Mouse (Mus musculus): ENCODE data around the gene Snw1.
"Not testable (repeated sequence)": the region's sequence is repeated elsewhere in the genome, so short reads cannot be mapped to it uniquely, and the experiment has no call there.

The Snw1 gene

GRCm38 (mm10) chr12:87471964-87472786, at the start of gene Snw1:
Gene Snw1, minus strand, starts transcription at chr12:87472274.
- DNase-seq (ENCODE audit: low read depth, low spot score) = peak; percentile 98

GRCm38 (mm10) chr12:87519616-87520015, 47.5 kb upstream of the Snw1 start:
- DNase-seq (ENCODE audit: low read depth, low spot score) = not testable (repeated sequence)

- DNase-seq (ENCODE audit: low read depth, low spot score) = not testable (repeated sequence)
Observed at GRCm38 (mm10) chr12:87514016-87514415, 41.9 kb upstream of the Snw1 start, which contains the start of gene Gm8300. Gene Gm8300, plus strand, starts transcription at chr12:87514316.

GRCm38 (mm10) chr12:87494421-87494820, 22.3 kb upstream of the Snw1 start, which contains the start of gene Gm5788:
Gene Gm5788, plus strand, starts transcription at chr12:87494721.
- DNase-seq (ENCODE audit: low read depth, low spot score) = not testable (repeated sequence)

DNA sequence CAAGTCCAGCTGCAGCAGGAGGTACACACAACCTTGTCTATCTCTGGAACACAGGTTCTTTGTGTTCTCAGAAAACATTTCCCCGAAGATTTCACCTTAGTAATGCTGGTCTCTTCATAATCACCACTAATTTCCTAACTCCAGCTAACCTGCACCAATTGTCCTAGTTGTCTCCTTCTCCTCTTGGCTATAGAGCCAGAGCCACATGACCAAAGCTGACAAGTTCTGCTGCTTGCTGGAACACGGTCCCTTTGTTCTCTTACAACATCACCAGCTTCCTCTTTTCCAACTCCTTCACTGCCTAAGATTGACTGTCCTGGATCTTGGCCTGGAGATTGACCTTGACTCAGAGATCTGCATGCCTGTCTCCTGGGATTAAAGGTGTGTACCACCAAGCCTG, 16.6 kb upstream of the Snw1 start:
- DNase-seq (ENCODE audit: low read depth, low spot score) = not testable (repeated sequence)

- not testable (repeated sequence) for DNase-seq (ENCODE audit: low read depth, low spot score)
Observed at GRCm38 (mm10) chr12:87482482-87482881, 10.4 kb upstream of the Snw1 start.

GRCm38 (mm10) chr12:87474756-87475155, 2.7 kb upstream of the Snw1 start:
- no peak for DNase-seq (ENCODE audit: low read depth, low spot score)

DNA sequence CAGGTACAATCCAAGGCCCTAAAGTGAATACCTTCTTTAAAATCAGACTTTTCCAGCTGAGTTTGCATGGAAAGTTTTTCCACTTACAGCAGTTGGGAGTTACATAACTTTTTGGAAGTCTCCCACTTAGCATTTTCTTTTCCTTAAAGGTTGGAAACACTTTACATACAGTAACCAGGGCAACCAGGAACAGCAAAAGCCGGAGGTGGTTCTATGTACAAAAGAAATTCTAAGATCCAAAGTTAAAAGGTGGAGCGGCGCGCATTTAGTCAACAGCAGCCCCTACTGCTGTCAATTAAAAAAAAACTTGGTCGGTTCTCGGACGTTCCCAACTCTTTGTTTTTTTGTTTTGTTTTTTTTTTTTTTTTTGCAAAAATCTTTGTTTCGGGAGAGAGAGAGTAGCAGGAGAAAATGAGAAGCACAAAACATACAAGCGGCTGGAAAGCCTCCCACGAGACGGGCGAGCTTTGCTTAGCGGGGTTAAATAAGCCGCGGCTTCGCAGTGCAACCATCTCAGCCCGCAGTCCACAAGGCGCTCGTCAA, 582 bp downstream of the Snw1 start:
- DNase-seq (ENCODE audit: low read depth, low spot score) = peak; percentile 77

DNA sequence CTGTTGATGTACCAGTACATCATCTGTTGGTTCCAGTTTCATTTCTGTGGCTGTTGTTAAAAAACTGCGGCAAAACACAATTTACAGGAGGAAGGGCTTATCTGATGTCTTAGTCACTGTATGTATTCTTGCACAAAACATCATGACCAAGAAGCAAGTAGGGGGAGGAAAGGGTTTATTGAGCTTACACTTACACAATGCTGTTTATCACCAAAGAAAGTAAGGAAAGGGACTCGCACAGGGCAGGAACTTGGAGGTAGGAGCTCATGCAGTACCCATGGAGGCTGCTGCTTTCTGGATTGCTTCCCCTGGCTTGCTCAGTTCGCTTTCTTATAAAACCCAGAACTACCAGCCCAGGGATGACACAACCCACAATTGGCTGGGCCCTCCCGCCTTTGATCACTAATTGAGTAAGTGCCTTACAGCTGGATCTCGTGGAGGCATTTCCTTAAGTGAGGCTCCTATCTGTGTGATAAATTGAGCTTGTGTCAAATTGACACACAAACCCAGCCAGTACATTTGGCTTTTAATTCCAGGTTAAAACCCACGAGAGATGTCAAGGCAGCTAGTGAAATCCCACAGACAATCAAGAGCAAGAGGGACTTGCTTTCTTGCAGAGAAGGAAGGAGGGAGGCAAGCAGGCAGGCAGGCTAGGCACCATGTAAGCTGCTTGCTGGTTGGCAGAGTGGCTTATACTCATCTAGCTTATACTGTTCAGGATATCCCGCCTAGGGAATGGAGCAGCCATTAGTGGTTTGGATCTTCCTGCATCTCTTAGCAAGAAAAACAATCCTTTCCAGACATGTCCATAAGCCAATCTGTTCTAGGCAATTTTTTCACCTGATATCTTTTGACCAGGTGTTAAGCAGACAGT, 1.6 kb downstream of the Snw1 start:
- DNase-seq (ENCODE audit: low read depth, low spot score) = no peak

DNA sequence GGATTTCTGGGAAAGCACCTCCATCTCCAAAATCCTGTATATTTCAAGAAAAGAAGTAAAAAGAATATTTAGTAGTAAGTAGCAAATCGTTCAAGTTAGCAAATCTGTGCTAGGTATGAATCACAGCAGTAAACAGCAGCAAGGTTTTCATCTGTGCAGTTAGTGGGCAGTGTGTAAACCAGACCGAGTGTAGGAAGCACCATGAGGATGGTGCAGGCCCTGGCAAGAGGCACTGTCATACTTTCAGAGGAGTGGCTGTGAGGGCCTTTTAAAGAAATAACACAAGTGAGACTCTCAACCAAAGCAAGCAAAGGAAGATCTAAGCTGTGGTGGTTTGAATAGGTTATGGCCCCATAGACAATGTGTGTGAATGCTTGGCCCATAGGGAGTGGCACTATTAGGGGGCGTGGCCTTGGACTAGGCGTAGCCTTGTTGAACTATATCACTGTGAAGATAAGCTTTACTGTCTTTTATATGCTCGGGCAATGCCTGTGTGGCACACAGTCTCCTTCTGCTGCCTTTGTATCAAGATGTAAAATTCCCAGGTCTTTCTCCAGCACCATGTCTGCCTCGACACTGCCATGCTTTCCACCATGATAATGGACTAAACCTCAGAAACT, 7.3 kb downstream of the Snw1 start:
- no peak for DNase-seq (ENCODE audit: low read depth, low spot score)

DNA sequence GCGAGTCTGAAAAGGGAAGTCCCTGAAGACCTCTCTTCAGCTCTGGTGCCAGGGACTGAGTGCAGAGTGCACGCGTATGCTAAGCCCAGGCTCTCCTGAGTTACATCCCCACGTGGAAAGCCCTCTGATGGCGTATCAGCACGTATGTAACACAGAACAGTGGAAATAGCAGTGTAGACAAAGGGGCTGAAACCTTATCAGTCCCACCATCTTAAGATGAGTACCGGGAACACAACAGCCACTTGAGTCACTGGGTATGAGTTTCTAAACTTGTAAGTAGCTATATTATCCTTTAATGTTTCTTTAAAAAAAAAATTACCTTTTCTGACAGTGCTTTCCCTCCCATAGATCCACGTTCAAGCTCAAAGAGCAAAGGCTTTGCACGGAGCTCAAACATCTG, 22.6 kb downstream of the Snw1 start:
- no peak for DNase-seq (ENCODE audit: low read depth, low spot score)

GRCm38 (mm10) chr12:87444211-87444610, 27.9 kb downstream of the Snw1 start:
- DNase-seq (ENCODE audit: low read depth, low spot score) = no peak

DNA sequence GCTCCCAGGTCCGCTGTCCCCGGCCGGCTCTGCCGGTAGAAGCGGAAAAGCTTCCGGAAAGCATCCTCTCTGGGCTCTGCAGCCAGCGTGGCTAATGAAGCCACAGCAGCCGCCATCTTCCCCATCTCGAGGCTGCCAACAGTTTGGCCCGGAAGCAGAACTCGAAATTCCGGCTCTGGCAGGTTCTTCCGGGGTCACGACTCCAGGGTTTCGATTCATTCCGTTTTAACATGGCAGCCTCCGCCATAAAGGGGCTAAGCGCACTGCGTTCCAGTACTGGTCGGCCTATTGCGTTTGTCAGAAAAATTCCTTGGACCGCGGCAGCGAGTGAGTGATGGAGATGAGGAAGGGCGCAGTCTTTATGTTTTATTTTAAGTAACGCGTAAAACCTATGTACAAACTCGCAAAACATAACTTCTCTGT, 28.4 kb downstream of the Snw1 start, which contains the start of the genes Slirp and Alkbh1:
Gene Slirp (plus strand): TSS at position 197 of the 423 bp plus-strand sequence.
Gene Alkbh1 (minus strand): TSS at position 318 of the 423 bp plus-strand sequence.
- peak; percentile 97 for DNase-seq (ENCODE audit: low read depth, low spot score)

- DNase-seq (ENCODE audit: low read depth, low spot score) = no peak
Observed at GRCm38 (mm10) chr12:87443115-87443699, 28.9 kb downstream of the Snw1 start.

- no peak for DNase-seq (ENCODE audit: low read depth, low spot score)
Observed at GRCm38 (mm10) chr12:87442177-87443114, 29.6 kb downstream of the Snw1 start.

DNA sequence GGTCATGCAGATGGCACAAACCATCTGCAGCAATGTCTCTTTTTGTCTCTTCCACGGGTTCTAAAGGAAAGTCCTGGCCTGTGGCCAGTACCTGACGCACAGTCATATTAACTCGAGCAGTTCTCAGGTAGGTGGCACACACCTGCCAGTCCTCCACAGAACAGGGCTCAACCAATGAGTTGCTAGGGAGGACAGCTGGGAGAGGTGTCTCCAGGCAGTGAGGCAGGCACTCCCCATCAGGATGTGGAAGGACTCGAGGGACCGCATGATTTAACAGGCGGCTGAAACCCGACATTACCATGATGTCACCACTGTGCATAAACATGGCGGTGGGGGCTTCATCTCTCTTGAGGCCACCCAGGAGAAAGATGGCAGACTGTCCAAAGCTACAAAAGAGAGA, 43.2 kb downstream of the Snw1 start:
- DNase-seq (ENCODE audit: low read depth, low spot score) = peak; percentile 13

- DNase-seq (ENCODE audit: low read depth, low spot score) = no peak
Observed at GRCm38 (mm10) chr12:87428295-87428694, 43.8 kb downstream of the Snw1 start.

- DNase-seq (ENCODE audit: low read depth, low spot score) = no peak
Observed at GRCm38 (mm10) chr12:87426354-87427031, 45.6 kb downstream of the Snw1 start.

DNA sequence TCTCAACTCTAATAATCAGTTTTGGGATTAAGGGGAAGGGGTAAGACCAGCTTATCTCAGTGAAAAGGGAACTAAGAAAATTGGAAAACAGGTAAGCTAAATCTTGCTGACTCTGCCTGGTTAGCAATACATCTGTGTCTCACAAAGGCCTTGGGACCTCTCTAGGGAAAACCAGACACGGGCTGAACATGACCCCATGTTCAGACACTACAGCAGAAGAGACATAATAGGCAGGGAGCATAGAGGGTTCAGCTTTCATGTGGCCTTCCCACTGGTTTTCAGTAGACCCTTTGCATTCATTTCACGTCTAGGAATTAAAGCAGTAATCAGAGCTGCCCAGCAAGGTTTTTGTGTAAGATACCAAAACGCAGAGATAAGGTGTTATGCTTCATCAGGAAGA, 47.6 kb downstream of the Snw1 start:
- no peak for DNase-seq (ENCODE audit: low read depth, low spot score)

All from brain, adult 2 months (tissue).